Mouse (Mus musculus): ENCODE results near the gene Oosp2. TPM values are rescaled to one million over a fixed set of nuclear protein-coding genes. Genes with fewer than 3 reads are reported as not detected.

The Oosp2 gene
- total and polyA plus RNA-seq, 3 experiments: not detected

DNA sequence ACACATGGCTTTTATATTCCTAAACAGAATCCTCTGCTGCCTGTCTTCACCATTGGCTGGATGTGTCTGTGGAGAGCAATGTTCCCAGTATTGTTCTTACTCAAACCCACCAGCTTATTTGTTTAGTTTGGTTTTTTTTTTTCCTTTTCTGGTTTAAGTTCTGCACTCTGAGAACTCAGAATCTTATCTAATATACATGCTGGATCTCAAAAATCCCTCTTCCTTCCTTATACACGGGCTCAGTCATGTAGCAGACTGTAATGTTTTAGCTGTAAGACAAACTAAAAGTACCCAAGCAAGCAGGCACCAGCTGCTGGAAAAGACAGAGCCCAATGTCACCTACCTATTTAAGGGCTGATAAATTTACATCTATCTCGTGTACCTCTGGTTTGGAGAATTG lies 45.6 kb downstream of the Oosp2 start:
- Histone ChIP-seq H3K27me3 (ENCODE audit: control insufficient read depth, insufficient read depth, low read length) (no peaks in the 10 kb centered on the region), H3K36me3 (ENCODE audit: control insufficient read depth, insufficient read depth, low read length) (no peaks in the 10 kb centered on the region), H3K9ac (ENCODE audit: low read depth, low read length) (no peak overlapping the region), H3K4me3 (no peak overlapping the region), H3K79me2 (replicated peaks; ENCODE audit: control insufficient read depth, insufficient read depth, low read length) (no peaks in the 10 kb centered on the region), H3K4me1 (ENCODE audit: control insufficient read depth, insufficient read depth, low read length) (no peaks in the 10 kb centered on the region), H3K27ac (no peak overlapping the region)
- WGBS: 34% methylated on average over 2 of the region's 2 CpGs
- intact Hi-C loops (cut with DNase I): loop anchor here (5.0 kb wide), 2 partner anchors 152 to 738 kb away; no protein-coding TSS in a partner anchor
- DNase-seq: no peak
- TF ChIP-seq POLR2A (IDR thresholded peaks at IDR 0.05; ENCODE audit: insufficient read depth, low read depth, low read length): no peak

- intact Hi-C loops (cut with DNase I): loop anchor here (5.0 kb wide), 1 partner anchor 153 kb away; no protein-coding TSS in a partner anchor
- Histone ChIP-seq H3K4me3 (no peak overlapping the region), H3K27ac (no peak overlapping the region), H3K4me1 (ENCODE audit: control insufficient read depth, insufficient read depth, low read length) (no peaks in the 10 kb centered on the region), H3K79me2 (replicated peaks; ENCODE audit: control insufficient read depth, insufficient read depth, low read length) (no peaks in the 10 kb centered on the region), H3K36me3 (ENCODE audit: control insufficient read depth, insufficient read depth, low read length) (no peaks in the 10 kb centered on the region), H3K9ac (ENCODE audit: low read depth, low read length) (no peak overlapping the region), H3K27me3 (ENCODE audit: control insufficient read depth, insufficient read depth, low read length) (no peaks in the 10 kb centered on the region)
- WGBS: 51% methylated on average over 8 of the region's 8 CpGs
- DNase-seq: no peak
- no peak for TF ChIP-seq CTCF (IDR thresholded peaks at IDR 0.05)
- no peak for TF ChIP-seq EP300 (IDR thresholded peaks at IDR 0.05; ENCODE audit: insufficient read depth, low read depth, low read length)
- no peak for TF ChIP-seq POLR2A (IDR thresholded peaks at IDR 0.05; ENCODE audit: insufficient read depth, low read depth, low read length)
Observed at GRCm38 (mm10) chr19:11613776-11614443, 46.4 kb downstream of the Oosp2 start.

DNA sequence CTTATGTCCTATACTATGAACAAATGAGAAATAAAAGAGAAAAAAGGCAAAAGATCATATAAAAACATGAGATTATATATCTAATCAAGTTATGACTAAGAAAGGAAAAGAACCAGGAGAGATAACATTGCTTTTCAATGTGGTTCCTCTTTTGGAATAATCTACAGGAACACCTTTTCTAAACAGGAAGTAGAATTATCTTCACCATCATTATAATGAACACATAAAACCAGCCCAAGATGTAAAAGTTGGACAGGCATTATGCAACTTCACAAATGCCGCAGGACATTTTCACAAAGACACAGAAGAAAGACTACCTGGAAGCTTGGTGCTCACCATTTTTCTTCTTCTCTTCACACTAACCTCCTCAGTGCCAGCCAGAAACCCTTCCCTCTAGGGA lies 47.3 kb downstream of the Oosp2 start:
- intact Hi-C loops (cut with DNase I): loop anchor here (5.0 kb wide), 1 partner anchor 154 kb away; no protein-coding TSS in a partner anchor
- no peak for TF ChIP-seq CTCF (IDR thresholded peaks at IDR 0.05)
- no peak for TF ChIP-seq EP300 (IDR thresholded peaks at IDR 0.05; ENCODE audit: insufficient read depth, low read depth, low read length)
- TF ChIP-seq POLR2A (IDR thresholded peaks at IDR 0.05; ENCODE audit: insufficient read depth, low read depth, low read length): no peak
- WGBS: 84% methylated on average over 1 of the region's 1 CpGs

DNA sequence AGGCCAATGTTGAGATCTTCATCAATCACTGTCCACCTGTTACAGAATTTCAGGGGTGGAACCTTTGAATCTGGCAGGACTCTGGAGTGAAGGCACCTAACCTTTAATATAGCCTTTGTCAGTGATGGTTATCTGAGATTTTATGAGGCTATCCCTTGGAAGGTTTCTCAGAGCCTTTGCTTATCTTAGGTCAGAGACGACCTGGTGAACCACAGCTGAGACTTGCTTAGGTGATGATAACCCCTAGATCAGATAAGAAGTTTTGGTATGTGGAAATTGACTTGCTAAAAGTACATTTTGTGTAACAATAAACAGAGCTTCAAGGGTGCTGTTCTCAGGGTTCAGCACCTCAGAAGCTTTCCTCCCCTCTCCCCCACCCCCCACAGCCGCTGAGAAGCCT lies 48.1 kb downstream of the Oosp2 start:
- Histone ChIP-seq H3K9ac (ENCODE audit: low read depth, low read length) (no peak overlapping the region), H3K27me3 (ENCODE audit: control insufficient read depth, insufficient read depth, low read length) (no peaks in the 10 kb centered on the region), H3K27ac (no peak overlapping the region), H3K4me1 (ENCODE audit: control insufficient read depth, insufficient read depth, low read length) (no peaks in the 10 kb centered on the region), H3K79me2 (replicated peaks; ENCODE audit: control insufficient read depth, insufficient read depth, low read length) (no peaks in the 10 kb centered on the region), H3K36me3 (ENCODE audit: control insufficient read depth, insufficient read depth, low read length) (no peaks in the 10 kb centered on the region), H3K4me3 (no peak overlapping the region)
- TF ChIP-seq POLR2A (IDR thresholded peaks at IDR 0.05; ENCODE audit: insufficient read depth, low read depth, low read length) (no peak), CTCF (IDR thresholded peaks at IDR 0.05) (no peak), EP300 (IDR thresholded peaks at IDR 0.05; ENCODE audit: insufficient read depth, low read depth, low read length) (no peak)
- no peak for DNase-seq
- intact Hi-C loops (cut with DNase I): loop anchor here (5.0 kb wide), 1 partner anchor 155 kb away; no protein-coding TSS in a partner anchor
- 56% methylated on average over 2 of the region's 2 CpGs for WGBS

More for the DNA sequence above, 47.3 kb downstream of the Oosp2 start:
- Histone ChIP-seq H3K27ac (no peak overlapping the region), H3K27me3 (ENCODE audit: control insufficient read depth, insufficient read depth, low read length) (no peaks in the 10 kb centered on the region), H3K9ac (ENCODE audit: low read depth, low read length) (no peak overlapping the region), H3K4me1 (ENCODE audit: control insufficient read depth, insufficient read depth, low read length) (no peaks in the 10 kb centered on the region), H3K36me3 (ENCODE audit: control insufficient read depth, insufficient read depth, low read length) (no peaks in the 10 kb centered on the region), H3K4me3 (no peak overlapping the region), H3K79me2 (replicated peaks; ENCODE audit: control insufficient read depth, insufficient read depth, low read length) (no peaks in the 10 kb centered on the region)
- no peak for DNase-seq

GRCm38 (mm10) chr19:11611541-11611945 lies 48.8 kb downstream of the Oosp2 start:
- Histone ChIP-seq H3K27me3 (ENCODE audit: control insufficient read depth, insufficient read depth, low read length) (no peaks in the 10 kb centered on the region), H3K4me1 (ENCODE audit: control insufficient read depth, insufficient read depth, low read length) (no peaks in the 10 kb centered on the region), H3K36me3 (ENCODE audit: control insufficient read depth, insufficient read depth, low read length) (no peaks in the 10 kb centered on the region), H3K79me2 (replicated peaks; ENCODE audit: control insufficient read depth, insufficient read depth, low read length) (no peaks in the 10 kb centered on the region), H3K27ac (no peak overlapping the region), H3K4me3 (no peak overlapping the region), H3K9ac (ENCODE audit: low read depth, low read length) (no peak overlapping the region)
- DNase-seq: no peak
- intact Hi-C loops (cut with DNase I): loop anchor here (5.0 kb wide), 1 partner anchor 156 kb away; no protein-coding TSS in a partner anchor
- TF ChIP-seq CTCF (IDR thresholded peaks at IDR 0.05): peak; percentile 67
- TF ChIP-seq POLR2A (IDR thresholded peaks at IDR 0.05; ENCODE audit: insufficient read depth, low read depth, low read length): no peak
- 14% methylated on average over 6 of the region's 6 CpGs for WGBS

DNA sequence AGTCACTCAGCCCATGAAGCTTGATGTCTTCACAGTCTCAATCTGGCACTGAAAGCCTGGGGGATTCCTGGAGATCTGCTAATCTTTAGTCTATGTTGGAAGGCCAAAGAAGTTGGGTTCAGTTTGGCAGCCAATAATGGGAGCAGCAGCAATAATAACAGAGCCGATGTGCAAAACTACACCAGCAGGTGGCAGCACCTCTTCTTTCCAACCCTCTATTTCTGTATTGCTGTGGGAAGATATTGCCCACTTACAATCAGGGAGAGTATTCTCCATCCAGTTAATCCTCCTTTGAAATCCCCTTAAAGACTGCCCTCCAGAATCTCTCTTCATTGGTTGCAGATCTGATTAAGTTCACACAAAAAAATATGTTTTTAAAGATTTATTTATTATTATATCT lies 52.2 kb downstream of the Oosp2 start:
- 6% methylated on average over 1 of the region's 1 CpGs for WGBS
- DNase-seq: peak in 1 of 2 experiments; percentile 38
- Histone ChIP-seq H3K4me1 (ENCODE audit: control insufficient read depth, insufficient read depth, low read length) (no peaks in the 10 kb centered on the region), H3K27me3 (ENCODE audit: control insufficient read depth, insufficient read depth, low read length) (no peaks in the 10 kb centered on the region), H3K79me2 (replicated peaks; ENCODE audit: control insufficient read depth, insufficient read depth, low read length) (no peaks in the 10 kb centered on the region), H3K36me3 (ENCODE audit: control insufficient read depth, insufficient read depth, low read length) (no peaks in the 10 kb centered on the region), H3K27ac (no peak overlapping the region), H3K4me3 (no peak overlapping the region), H3K9ac (ENCODE audit: low read depth, low read length) (no peak overlapping the region)
- peak; percentile 64 for TF ChIP-seq CTCF (IDR thresholded peaks at IDR 0.05)
- no peak for TF ChIP-seq EP300 (IDR thresholded peaks at IDR 0.05; ENCODE audit: insufficient read depth, low read depth, low read length)
- intact Hi-C loops (cut with DNase I): no loop called here
